Mouse (Mus musculus) urinary bladder, postnatal 4 days (tissue): Measurements from ENCODE around the gene Dennd1b.

Experiments used
- DNase-seq, 2 experiments: peaks; one replicate each; pipeline ENCODE4 v3.0.0; 2021 to 2022; ENCODE audit warnings: low spot score in 2 of 2

The Dennd1b gene

DNA sequence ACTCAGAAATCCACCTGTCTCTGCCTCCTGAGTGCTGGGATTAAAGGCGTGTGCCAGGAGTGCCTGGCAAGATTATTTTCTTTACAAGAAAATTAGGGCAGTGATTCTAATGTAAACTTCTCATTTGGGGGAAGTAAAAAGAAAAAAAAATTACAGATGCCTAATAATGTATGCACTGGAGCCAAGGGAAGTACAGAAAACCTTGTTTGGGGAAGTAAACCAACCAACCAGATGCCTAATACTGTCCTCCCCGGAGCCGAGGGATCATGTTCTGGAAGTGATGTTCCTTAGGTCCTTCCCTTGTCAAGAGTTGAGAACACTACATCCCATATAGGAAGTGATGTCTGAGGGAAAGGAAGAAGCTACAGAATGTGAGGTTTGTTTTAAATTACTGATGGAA, 44.2 kb downstream of the Dennd1b start:
- no peak for DNase-seq

DNA sequence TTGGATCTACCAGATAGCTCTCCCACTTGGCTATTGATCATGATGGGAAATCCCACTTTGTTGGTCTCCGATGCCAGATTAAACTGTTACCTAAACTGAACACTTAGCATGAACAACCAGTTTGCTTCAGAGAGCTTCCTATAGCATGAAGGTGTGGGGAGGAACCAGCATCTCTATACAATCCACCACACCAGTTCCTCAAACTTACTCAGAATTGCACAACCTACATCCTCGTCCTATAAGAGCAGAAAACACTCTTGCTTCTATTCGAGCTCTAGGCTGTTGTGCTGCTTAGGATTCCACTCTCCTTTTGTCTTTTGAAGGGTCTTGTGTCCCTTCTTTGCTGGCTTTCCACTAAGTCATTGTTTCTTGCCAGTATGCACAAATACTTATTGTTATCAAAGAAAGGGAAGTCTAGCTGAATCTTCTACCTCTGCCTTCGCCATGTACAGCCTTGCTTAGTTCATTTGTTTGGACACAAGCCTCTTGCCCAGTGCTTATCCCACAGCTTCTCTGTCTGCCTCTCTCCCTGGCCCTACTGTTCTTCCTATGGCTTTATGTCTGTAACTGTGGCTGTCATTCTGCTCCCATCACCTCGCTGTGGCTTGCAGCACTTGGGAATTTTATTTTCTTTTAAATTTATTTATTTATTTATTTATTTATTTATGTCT, 52.0 kb downstream of the Dennd1b start:
- no peak for DNase-seq

DNA sequence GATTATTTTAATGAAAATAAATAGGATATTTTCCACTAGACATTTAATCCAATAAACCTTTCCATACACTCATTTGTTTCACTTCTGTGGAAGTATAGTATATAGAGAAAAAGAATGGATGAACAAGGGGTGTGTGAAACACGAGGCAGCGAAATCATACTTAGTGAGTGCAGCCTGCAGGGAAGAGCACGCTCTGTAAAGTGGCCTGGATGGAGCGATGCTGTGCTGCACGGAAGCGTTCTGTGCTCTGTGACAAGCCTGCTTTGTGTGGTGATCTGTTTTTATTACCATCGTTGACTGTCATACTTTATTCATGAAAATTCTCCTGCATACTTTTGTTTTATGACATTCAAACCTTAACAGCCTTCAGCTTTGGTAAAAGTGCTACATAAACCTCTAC, 58.1 kb downstream of the Dennd1b start:
- no peak for DNase-seq

DNA sequence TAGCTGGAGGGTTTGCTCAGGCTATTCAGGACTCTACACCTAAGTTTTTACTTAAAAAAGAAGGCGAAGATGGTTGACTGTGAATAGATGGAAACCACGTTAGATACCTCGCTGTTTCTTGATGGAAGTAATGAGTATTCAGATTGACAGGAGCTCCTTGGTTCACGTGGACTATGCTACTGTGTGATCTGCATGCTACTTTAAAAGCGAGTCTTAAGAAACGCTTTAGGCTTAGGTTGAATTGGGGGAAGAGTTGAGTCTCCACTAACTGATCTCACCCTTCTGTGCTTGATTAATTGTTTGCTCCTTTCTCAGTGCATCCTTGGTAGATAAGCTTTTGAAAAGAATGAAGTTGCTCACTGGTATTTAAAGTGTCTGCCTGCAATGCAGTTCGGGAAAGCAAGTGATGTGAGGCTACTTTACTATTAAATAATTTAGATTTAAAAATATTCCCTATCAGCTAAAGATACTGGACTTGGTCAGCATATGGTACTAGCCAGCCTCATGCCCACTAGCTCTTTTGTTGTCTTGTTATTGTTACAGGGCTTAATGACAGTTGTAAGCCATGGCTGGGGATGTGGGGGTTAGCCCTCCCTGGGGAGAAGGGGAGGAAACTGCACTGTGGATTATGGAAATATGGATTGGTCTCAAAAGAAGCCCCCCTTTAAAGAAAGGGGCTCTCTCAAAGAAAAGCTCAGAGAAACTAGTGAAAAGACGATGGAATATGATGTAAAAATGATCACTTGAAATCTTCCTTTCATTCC, 62.8 kb downstream of the Dennd1b start:
- no peak for DNase-seq

DNA sequence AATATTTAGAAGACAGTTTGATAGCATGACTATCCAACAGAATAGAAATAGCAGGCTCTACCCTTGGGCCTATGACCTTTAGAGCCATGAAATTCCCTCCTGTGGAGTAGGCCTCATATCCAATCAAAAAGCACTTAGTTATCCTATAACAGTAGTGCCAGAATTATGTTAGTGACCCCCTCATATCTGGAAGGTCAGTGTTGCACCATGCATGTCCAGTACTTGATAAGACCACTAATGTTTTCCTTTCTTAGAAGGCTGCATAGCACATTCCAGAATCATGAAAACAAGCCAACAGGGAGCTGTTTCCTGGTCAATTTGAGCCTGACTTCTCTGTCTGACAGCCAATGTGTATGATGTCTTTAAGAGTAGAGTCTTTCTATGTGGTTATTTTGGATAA, 66.3 kb downstream of the Dennd1b start:
- no peak for DNase-seq

DNA sequence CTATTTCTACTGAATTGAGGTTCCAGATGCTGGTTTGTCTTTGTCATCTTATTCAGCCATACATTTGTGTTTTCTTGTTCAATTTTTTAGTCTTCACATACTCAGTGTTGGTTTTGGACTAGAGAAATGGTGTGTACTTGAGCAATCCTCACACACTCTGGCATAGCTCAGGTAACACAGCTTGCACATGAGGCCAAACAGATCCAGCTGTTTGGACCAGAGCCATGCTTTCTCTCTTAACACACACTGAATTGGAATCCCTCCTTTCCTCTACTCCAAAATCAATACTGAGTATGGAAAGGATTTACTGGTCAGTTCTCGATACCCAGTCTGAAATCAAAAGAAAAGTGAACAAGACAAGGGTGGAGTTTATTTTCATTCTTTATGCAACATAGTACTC, 69.2 kb downstream of the Dennd1b start:
- no peak for DNase-seq

DNA sequence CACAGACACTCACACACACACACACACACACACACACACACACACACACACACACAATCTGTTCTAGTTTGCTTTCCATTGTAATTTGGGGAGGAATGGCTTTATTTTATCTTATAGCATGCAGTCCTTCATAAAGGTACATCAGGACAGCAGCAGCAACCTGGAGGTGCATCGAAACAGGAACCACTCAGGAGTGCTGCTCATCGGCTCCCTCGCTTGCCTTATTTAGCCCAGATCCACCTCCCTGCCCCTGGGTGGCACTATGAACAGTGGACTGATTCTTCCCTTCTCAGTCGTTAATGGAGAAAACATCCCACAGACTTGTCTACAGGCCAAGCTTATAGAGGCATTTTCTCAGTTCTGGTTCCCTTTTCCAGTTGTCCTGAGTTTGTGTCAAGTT, 71.9 kb downstream of the Dennd1b start:
- no peak for DNase-seq

DNA sequence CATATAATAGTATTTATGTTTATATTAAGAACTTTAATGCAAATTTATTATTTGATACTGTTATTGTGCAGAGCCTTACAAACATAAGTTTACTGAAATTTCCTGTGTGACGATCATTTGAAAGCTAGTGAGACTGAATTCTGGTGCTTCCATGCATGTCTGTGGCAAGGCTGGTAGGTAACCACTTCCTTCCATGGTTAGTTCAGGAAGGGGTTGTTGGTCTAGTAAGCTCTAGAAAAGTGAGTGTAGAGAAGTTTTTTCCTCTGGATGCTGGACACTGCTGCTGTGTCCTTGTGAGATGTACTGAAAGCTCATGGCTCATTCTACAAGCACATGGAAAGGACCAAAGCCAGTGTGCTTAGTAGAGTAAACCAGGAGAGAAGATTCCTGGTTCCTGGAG, 73.1 kb downstream of the Dennd1b start:
- no peak for DNase-seq

DNA sequence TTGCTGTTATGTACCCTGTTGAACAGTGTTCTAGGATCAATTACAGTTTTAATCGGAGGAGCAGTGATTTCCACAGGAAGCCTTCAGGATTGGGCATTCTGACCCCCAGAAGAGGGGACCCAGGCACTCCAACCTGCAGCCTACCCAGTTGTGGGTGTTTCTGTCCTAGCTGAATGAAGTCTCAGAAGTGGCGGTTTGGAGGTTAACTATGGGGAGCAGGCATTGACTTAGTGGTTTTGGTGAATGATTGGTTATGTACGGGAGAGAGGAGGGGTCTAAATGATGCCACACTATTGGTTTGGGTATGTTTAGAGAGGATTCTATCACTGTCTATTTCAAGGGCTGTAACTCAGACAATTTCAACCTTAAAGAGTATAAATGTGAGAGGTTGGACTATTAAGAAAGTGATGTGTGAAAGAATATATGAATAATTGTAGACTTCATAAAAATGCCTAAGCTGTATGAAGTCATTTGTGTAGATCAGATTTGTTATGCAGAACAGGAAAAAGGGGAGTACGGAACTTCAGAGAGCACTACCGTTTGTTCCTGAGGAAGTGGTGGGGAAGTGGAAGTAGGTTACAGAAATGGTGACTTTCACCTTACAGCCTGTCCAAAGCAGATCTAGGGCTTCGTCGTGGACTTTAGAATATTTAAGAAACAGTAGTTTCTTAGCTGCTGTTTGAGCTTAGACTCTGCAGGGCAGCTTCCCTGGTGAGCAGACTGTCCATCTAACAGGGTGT, 73.7 kb downstream of the Dennd1b start:
- DNase-seq: no peak

DNA sequence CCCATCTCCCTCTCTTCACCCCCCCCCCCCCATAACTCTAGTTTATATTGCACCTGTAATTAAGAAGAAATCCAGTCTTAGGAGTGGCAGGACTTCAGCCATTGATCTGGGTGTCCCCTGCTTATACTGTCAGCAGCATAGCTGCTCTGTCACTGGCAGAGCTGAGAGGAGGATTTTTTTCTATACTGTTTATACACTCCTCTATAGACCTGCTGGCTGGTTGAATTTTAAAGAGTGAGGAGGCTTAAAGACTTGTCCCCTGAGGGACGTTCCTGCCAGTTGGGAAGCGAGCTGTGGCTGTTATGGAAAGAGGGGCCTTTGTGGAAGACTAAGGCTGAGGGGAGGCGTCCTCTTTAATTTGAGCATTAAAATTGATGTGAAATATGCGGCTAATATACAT, 74.8 kb downstream of the Dennd1b start:
- DNase-seq: no peak

DNA sequence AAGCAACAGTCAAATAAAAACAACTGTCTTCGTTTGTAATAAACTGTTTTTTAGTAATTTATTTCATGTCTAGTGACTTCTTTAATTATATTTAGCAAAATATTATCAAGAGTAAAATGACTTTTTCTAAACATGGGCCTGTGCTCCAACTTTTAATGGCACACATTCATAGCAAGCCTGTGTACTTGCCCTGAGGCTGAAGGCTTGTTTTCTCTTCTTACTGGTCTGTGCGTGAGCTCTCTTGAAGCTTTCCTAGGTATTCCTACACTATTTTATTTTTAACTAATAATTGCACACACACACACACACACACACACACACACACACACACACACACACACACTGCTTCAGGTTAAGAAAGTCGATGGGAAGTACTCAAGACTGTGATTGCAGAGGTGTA, 75.4 kb downstream of the Dennd1b start:
- DNase-seq: no peak

DNA sequence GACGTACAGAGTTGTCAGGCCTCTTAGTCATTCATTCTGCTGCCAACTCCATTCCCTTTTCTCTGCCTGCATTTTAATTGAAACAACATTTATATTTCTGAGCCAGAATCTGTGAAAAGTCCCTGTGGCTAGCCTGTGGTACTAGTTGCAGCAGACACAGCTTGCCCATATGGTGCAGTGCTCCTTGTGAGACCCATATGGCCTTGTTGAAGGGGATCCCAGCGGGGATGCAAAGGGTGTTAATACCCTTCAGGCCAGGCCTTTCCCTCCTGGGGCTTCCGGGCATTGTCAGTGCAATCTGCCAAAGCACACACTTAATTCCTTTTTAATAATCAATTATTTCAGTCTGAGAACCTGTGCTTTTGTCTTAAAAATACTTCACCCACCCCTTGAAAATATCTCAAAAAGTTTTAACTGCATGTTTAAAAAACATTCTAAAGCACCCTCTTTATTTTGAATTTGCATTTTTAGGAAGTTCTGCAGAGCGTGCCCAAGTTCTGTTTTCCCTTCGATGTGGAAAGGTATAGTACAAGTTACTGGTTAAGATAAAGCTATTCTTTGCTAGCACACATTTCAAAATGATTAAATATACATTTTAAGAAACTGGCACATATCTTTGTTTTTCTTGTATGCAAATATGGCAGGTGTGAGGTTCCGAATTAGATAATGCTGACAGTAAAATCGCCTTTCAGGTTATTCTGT, 76.4 kb downstream of the Dennd1b start:
- DNase-seq: no peak

DNA sequence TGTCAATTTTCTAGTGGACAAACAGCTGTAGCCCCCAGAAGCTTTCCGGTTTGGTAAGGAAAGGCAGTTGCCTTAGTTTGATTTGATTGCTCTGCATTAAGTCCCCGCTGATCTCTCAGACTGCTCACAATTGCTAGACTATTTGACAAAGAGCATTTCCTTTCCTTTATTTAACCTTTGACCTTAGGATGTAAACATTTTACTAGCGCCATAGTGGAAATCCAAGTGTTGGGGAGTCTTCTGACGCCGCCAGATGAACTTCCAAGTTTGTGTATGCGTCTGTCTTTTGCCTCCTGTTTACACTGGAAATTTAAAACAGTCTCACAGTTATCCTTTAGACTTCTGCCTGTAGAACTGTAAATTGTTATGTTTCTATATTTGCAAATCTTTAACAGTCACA, 85.8 kb downstream of the Dennd1b start:
- DNase-seq: no peak

DNA sequence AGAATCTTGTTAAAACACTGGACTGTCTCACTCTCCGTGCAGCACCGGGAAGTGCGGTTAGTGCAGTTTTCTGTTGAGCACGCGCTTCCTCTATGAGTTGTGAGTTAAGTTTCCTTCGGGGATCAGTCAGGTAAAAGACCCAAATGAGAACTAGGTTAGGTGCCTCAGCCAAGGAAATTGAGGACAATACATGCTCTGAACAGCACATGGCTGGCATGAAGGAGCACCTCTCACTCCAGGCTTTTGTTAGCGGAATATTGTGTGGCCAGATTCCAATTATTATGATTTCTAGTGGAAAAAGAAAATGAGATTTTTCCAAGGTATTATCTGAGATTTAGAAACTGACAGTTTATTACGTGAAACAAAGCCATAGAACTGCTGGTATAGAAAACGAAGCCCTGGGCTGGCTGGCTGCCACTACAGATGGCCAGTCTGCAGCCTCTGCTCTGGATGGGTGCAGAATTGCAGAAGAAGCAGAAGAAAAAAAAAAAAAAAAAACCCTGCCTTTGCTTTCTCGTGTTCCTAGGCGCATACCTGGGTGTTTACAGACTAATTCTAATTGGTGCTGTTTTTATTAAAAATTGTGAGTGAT, 86.7 kb downstream of the Dennd1b start:
- no peak for DNase-seq

DNA sequence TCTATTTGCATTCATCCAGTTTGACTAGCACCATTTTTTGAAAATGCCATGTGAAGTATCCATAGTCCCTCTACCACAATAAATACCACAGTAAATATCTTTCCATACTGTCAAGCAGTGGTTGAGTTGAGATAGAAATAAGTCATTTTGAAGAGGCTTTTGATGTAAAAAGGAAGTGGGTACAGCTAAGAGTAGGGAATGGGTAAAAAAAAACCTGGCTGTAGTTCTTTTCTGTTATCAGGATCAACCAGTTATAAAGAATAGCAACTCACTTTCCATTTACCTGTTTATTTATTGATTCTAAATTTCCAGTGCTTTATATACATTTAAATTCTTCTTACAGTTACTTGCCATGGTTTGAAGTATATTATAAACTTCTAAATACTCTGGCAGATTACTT, 89.8 kb downstream of the Dennd1b start:
- no peak for DNase-seq

DNA sequence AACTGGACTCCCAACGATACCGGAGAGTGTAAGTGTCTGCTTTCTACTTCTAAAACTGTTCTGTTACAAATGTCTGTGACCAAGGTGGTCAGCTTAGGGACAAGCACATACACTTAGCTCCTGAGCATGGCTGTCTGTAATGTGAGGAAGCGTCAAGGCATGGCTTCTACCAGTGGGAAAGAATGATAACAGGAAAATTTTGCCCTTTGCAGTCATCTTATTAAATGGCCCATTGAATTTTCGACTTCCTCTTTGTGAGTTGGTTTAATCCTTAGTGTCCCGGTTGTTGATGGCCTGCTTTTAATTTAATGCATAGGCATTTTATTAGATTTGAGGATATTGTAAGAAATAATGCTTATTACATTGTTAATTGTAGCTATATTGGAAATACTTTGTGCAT, 97.1 kb downstream of the Dennd1b start:
- DNase-seq: no peak

DNA sequence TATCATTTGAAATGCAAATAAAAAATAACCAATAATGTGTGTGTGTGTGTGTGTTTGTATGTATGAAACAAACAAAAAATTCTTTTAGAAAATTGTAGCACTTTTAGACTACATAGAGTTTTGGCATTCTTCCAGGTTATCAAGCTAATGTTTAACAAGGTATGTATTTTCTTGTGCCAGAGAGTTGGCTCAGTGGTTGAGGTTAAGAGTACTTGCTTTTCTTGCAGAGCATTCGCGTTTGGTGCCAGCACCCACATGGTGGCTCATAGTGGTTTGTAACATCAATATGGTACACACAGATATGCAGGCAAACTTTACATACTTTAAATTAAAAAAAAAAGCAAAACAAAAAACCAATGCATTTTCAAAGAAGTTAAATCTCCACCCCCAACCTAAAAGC, 101.5 kb downstream of the Dennd1b start:
- no peak for DNase-seq

DNA sequence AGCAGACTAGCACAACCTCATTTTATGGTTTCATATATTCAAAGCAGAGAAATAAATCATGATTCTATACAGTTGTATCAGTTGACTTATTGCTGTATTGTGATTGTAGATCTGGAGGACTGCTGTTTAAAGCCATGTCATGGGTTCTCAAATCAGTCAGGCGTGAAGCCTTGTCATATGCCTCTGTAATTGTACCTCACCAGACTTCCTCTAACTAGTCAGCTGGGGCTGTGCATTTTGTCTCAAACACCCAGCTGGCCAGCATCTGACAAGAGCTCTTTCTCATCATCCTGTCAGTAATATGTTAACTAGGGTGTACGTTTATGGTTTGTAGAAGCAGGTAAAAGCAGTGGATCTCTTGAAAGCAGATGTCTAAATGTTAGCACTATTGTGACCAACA, 104.0 kb downstream of the Dennd1b start:
- DNase-seq: no peak

DNA sequence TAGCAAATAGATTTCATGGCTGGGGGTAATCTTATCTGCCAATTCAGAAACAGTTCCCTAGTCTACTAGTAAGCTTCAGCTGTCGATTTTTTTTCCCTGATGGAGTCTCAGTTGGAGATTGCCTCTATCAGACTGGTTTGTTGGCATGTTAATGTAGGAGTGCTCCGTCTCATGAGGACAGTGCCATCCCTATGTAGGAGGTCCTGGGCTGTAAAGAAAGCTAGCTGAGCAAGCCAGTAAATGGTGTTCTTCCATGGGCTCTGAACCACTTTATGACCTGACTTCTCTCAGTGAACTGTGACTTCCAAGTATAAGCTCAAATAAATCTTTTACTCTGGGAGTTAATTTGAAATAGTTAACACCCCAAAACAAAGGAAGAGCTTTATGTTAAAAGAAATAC, 107.8 kb downstream of the Dennd1b start:
- no peak for DNase-seq

DNA sequence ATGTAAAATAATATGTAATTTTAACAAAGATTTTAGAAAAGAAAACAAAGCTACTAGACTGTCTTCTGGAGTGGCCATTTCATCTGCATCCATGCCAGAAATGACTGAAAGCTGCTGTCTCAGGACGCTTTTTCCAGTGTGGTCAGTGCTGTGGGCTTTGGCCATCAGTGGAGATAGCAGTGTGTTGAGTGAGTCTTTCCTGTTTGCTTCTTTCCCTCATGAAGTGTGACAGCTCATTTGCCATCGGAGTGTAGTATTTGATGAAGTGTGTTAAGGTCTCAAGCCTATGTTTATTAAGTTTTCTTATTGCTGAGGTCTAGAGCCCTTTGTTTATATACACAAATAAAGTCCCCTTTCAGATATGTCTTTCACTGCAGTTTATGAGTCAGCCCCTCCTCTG, 112.4 kb downstream of the Dennd1b start:
- DNase-seq: no peak

DNA sequence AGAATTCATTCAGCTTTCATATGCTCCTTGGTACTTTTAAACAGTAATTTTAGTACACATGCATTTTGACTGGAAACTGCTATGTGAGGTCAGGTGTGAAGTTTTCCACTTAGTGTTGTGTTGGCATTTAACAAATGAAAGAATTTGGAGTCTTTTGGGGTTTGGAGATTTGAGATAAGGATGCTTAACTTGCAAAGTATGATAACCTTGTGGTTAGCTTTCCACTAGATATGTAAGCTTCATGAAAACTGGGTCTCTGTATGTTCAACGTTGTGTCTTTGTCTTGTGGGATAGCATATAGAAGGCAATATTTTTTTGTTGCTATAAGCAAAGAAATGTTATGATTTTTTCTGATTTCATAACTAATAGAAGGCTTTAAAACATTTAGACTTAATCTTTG, 114.8 kb downstream of the Dennd1b start:
- DNase-seq: no peak

DNA sequence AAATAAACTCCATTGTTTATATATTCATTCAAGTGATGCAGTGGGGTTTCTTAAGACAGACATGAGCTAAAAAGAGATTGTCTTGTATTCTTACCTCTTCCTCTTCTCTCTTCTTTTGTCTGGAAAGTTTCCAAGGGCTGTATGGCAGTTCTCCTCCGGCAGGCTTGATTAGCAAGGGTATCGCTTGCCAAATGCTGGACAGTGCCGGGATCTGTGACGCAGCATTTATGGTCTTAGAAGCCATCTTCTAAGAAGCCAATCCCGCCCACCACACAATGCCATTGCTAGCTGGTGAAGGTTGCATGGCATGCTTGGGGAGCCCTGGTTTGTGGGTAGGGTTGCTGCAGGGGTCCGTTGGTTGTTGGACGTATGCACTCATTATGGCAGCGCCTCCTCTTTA, 115.8 kb downstream of the Dennd1b start:
- DNase-seq: no peak
